Mouse (Mus musculus) heart, embryonic 12.5 days (tissue): ENCODE results near the gene Prickle1. TPM values are rescaled to one million over a fixed set of nuclear protein-coding genes. Genes with fewer than 3 reads are reported as not detected.

Experiments used
- ATAC-seq: fragments of 200-750 bp; cut with Nextera tagmentation; 2 replicates; pipeline ENCODE4 v1.8.0; 2017; ENCODE audit warnings: moderate TSS enrichment, moderate library complexity; ENCODE audit not compliant: insufficient number of reproducible peaks, low FRiP score
- H3K27ac ChIP-seq: fragments of 300-500 bp; sonication (generic); 2 replicates; pipeline ENCODE4 v1.5.1; 2016; ENCODE audit warnings: mild to moderate bottlenecking, moderate library complexity; ENCODE audit not compliant: poor library complexity, severe bottlenecking
- H3K27me3 ChIP-seq: fragments of 300-500 bp; sonication (generic); replicated peaks from 2 replicates; pipeline ENCODE4 v1.6.1; 2016; ENCODE audit warnings: mild to moderate bottlenecking, moderate library complexity
- H3K36me3 ChIP-seq: fragments of 300-500 bp; sonication (generic); 2 replicates; pipeline ENCODE4 v1.6.1; 2016; ENCODE audit warnings: mild to moderate bottlenecking, moderate library complexity
- H3K4me1 ChIP-seq: fragments of 300-500 bp; sonication (generic); replicated peaks from 2 replicates; pipeline ENCODE4 v1.6.1; 2016; ENCODE audit warnings: mild to moderate bottlenecking
- H3K4me2 ChIP-seq: fragments of 300-500 bp; sonication (generic); 2 replicates; pipeline ENCODE4 v1.6.1; 2016; ENCODE audit warnings: mild to moderate bottlenecking, moderate library complexity
- H3K4me3 ChIP-seq: fragments of 300-500 bp; sonication (generic); 2 replicates; pipeline ENCODE4 v1.5.1; 2016; ENCODE audit warnings: mild to moderate bottlenecking
- H3K9ac ChIP-seq: fragments of 300-500 bp; sonication (generic); 2 replicates; pipeline ENCODE4 v1.6.1; 2016; ENCODE audit warnings: mild to moderate bottlenecking, moderate library complexity
- H3K9me3 ChIP-seq: fragments of 300-500 bp; sonication (generic); replicated peaks from 2 replicates; pipeline ENCODE4 v1.6.1; 2016; ENCODE audit warnings: mild to moderate bottlenecking, moderate library complexity
- WGBS: fragments of 180-500 bp; shearing (Covaris S2); methylation state at CpG from one replicate; pipeline ENCODE4 v1.1.7; 2016; 5-methylcytosine and 5-hydroxymethylcytosine counted together
- polyA plus RNA-seq: library from polyadenylated mRNA; unstranded; fragments of >200 nt; fragmentation: Nextera tagmentation; extraction: Ambion mirVana; gene quantifications from 2 replicates; pipeline ENCODE4 v1.2.1, GENCODE M21; 2016

Prickle1 gene
- polyA plus RNA-seq, 1 experiment from 2014 or later = 42.2 TPM

DNA sequence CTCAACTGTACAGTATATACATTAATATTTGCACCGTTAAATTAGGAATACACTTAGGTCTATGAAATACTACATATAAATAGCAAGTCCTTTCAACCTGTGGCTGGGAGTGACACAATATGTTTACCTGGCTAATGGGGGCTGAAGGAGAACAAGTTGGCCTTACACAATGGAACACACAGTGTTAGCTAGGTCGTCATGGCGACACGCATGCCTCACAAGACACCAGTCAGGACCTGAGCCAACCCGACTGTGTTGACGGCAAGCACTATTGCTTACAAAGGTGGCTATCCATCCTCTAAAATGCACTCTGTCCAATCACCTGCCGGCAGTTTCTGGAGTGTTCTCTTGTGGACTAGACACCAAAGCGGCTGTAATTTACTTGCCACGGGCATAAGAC is 95.8 kb downstream of the Prickle1 start:
- H3K4me3 ChIP-seq = no peak overlapping the region
- no peak overlapping the region for H3K9ac ChIP-seq
- ATAC-seq = no peak
- H3K4me2 ChIP-seq = no peak overlapping the region
- WGBS = 83% methylated on average over 9 of the region's 9 CpGs
- H3K9me3 ChIP-seq = no peaks in the 10 kb centered on the region
- peaks cover 76% of the 10 kb centered on the region for H3K36me3 ChIP-seq
- no peak overlapping the region for H3K27ac ChIP-seq
- H3K4me1 ChIP-seq = no peaks in the 10 kb centered on the region
- H3K27me3 ChIP-seq = no peaks in the 10 kb centered on the region

GRCm38 (mm10) chr15:93494700-93495099 is 101.0 kb downstream of the Prickle1 start:
- ATAC-seq = no peak
- no peak overlapping the region for H3K4me3 ChIP-seq
- no peaks in the 10 kb centered on the region for H3K4me1 ChIP-seq
- 71% methylated on average over 7 of the region's 7 CpGs for WGBS
- H3K27ac ChIP-seq = no peak overlapping the region
- no peaks in the 10 kb centered on the region for H3K9me3 ChIP-seq
- H3K9ac ChIP-seq = no peak overlapping the region
- no peaks in the 10 kb centered on the region for H3K27me3 ChIP-seq
- no peak overlapping the region for H3K4me2 ChIP-seq
- H3K36me3 ChIP-seq = peaks cover 32% of the 10 kb centered on the region

DNA sequence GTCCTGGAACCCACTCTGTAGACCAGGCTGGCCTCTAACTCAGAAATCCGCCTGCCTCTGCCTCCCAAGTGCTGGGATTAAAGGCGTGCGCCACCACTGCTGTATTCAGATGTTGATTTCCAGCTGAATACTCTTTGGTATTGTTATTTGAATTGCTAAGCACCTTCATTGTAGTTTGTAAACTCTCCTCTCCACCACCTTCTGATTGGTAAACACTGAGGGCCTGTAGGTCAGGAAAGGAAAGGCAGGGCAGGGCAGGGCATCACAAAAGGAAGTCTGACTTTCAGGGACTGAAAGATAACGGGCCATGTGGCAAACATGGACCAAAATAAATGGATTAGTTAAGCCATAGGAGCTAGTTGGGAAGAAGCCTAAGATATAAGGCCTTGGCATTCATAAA is 106.1 kb downstream of the Prickle1 start:
- 0 out of 2 replicates have a peak, but pooled peaks cover 5% of the 10 kb centered on the region for H3K4me1 ChIP-seq
- no peak overlapping the region for H3K27ac ChIP-seq
- H3K9ac ChIP-seq = no peak overlapping the region
- no peak overlapping the region for H3K4me2 ChIP-seq
- ATAC-seq = no peak
- WGBS = 83% methylated on average over 4 of the region's 4 CpGs
- no peak overlapping the region for H3K4me3 ChIP-seq
- peaks cover 19% of the 10 kb centered on the region for H3K36me3 ChIP-seq
- H3K9me3 ChIP-seq = no peaks in the 10 kb centered on the region; the same call in 1 of the 2 replicates
- no peaks in the 10 kb centered on the region for H3K27me3 ChIP-seq

GRCm38 (mm10) chr15:93486066-93486465 is 109.6 kb downstream of the Prickle1 start:
- Histone ChIP-seq H3K4me2 (no peak overlapping the region), H3K4me3 (no peak overlapping the region), H3K4me1 (0 out of 2 replicates have a peak, but pooled peaks cover 9% of the 10 kb centered on the region), H3K9me3 (no peaks in the 10 kb centered on the region; the same call in 1 of the 2 replicates), H3K27ac (no peak overlapping the region), H3K36me3 (peaks cover 19% of the 10 kb centered on the region), H3K27me3 (no peaks in the 10 kb centered on the region), H3K9ac (no peak overlapping the region)
- 83% methylated on average over 7 of the region's 7 CpGs for WGBS
- no peak for ATAC-seq

DNA sequence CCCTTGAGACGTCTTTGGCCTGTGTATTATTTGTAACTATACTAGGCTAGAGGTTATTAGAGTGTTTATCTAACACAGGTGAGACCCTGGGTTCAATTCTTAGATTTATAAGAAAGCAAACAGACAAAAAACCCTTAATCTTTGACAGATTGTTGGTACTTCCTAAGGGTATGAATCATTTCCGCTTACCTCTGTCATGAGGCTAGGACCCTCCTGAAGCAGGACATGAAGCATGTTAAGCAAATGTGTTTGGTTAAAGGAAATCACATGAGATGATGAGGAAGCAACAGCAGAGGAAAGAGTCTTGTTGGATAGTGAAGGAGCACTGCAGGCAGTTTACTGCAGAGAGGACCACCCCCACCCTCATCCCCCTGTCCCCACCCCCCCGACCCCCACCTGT is 110.4 kb downstream of the Prickle1 start:
- 72% methylated on average over 3 of the region's 3 CpGs for WGBS
- H3K9ac ChIP-seq = no peak overlapping the region
- H3K4me2 ChIP-seq = no peak overlapping the region
- ATAC-seq = no peak
- H3K27me3 ChIP-seq = no peaks in the 10 kb centered on the region
- H3K27ac ChIP-seq = no peak overlapping the region
- H3K36me3 ChIP-seq = peaks cover 12% of the 10 kb centered on the region
- H3K4me1 ChIP-seq = 0 out of 2 replicates have a peak, but pooled peaks cover 9% of the 10 kb centered on the region
- no peak overlapping the region for H3K4me3 ChIP-seq
- no peaks in the 10 kb centered on the region; the same call in 1 of the 2 replicates for H3K9me3 ChIP-seq

- Histone ChIP-seq H3K27ac (no peak overlapping the region), H3K9me3 (no peaks in the 10 kb centered on the region; the same call in 1 of the 2 replicates), H3K4me3 (no peak overlapping the region), H3K4me2 (no peak overlapping the region), H3K9ac (no peak overlapping the region), H3K36me3 (peaks cover 7% of the 10 kb centered on the region), H3K4me1 (0 out of 2 replicates have a peak, but pooled peaks cover 9% of the 10 kb centered on the region), H3K27me3 (no peaks in the 10 kb centered on the region)
- ATAC-seq = no peak
- WGBS = 81% methylated on average over 7 of the region's 7 CpGs
Measured at GRCm38 (mm10) chr15:93484261-93484710, 111.4 kb downstream of the Prickle1 start.

- H3K4me1 ChIP-seq = peaks cover 12% of the 10 kb centered on the region; the same call in 1 of the 2 replicates
- no peak overlapping the region for H3K4me2 ChIP-seq
- H3K9ac ChIP-seq = no peak overlapping the region
- WGBS = 85% methylated on average over 10 of the region's 10 CpGs
- H3K4me3 ChIP-seq = no peak overlapping the region
- H3K27me3 ChIP-seq = no peaks in the 10 kb centered on the region
- no peaks in the 10 kb centered on the region for H3K9me3 ChIP-seq
- ATAC-seq = no peak
- H3K36me3 ChIP-seq = no peaks in the 10 kb centered on the region
- H3K27ac ChIP-seq = no peak overlapping the region
Measured at GRCm38 (mm10) chr15:93481112-93481511, 114.6 kb downstream of the Prickle1 start.

GRCm38 (mm10) chr15:93479445-93479844 is 116.2 kb downstream of the Prickle1 start:
- H3K4me2 ChIP-seq = no peak overlapping the region
- H3K9ac ChIP-seq = no peak overlapping the region
- no peak for ATAC-seq
- no peak overlapping the region for H3K27ac ChIP-seq
- no peaks in the 10 kb centered on the region for H3K9me3 ChIP-seq
- peaks cover 12% of the 10 kb centered on the region for H3K4me1 ChIP-seq
- no peaks in the 10 kb centered on the region for H3K27me3 ChIP-seq
- no peak overlapping the region for H3K4me3 ChIP-seq
- H3K36me3 ChIP-seq = no peaks in the 10 kb centered on the region
- 74% methylated on average over 4 of the region's 4 CpGs for WGBS

DNA sequence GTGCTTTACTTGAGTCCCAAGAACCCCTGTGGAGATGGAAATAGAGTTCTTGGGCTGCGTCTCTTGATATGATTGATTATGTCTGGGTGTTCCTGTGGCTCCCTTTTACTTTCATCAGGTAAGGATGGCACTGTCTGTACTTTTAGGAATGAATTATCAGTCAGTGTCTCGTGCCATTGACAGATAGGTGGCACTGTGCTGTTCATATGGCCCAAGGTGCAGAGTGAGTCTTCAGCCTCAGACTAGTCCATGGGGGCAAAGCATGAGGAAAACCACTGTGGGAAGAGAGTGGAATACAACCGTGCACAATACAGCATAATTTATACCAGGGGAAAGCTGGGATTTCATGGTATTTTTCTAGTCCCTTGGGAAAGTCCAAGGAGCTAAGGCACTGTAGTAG is 117.0 kb downstream of the Prickle1 start:
- WGBS = 85% methylated on average over 3 of the region's 3 CpGs
- H3K4me2 ChIP-seq = no peak overlapping the region
- peaks cover 18% of the 10 kb centered on the region for H3K4me1 ChIP-seq
- no peaks in the 10 kb centered on the region for H3K9me3 ChIP-seq
- no peaks in the 10 kb centered on the region for H3K36me3 ChIP-seq
- no peak overlapping the region for H3K27ac ChIP-seq
- no peak overlapping the region for H3K4me3 ChIP-seq
- no peak for ATAC-seq
- no peaks in the 10 kb centered on the region for H3K27me3 ChIP-seq
- H3K9ac ChIP-seq = no peak overlapping the region

DNA sequence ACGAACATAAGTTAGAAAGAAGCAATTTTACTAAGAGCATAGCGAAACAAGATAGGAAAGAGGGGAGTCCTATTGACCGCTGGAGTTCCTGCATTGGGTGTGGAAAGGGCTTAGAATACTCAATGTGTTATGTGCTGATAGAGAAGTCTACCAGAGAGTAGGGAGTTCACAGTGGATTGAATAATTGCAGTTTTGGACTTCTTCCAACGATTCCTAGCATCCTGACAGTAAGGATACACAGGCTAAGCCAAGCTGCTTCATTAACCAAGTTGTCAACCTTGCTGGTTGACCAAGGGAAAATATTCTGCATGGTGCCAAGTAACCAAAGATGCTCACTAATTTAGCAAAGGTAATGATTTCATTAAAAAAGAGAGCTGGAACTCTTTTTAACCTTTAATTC is 118.0 kb downstream of the Prickle1 start:
- peaks cover 23% of the 10 kb centered on the region for H3K4me1 ChIP-seq
- no peak overlapping the region for H3K4me2 ChIP-seq
- no peaks in the 10 kb centered on the region for H3K27me3 ChIP-seq
- 65% methylated on average over 4 of the region's 4 CpGs for WGBS
- no peak overlapping the region for H3K27ac ChIP-seq
- H3K4me3 ChIP-seq = no peak overlapping the region
- H3K9ac ChIP-seq = no peak overlapping the region
- no peak for ATAC-seq
- H3K36me3 ChIP-seq = no peaks in the 10 kb centered on the region
- no peaks in the 10 kb centered on the region for H3K9me3 ChIP-seq

DNA sequence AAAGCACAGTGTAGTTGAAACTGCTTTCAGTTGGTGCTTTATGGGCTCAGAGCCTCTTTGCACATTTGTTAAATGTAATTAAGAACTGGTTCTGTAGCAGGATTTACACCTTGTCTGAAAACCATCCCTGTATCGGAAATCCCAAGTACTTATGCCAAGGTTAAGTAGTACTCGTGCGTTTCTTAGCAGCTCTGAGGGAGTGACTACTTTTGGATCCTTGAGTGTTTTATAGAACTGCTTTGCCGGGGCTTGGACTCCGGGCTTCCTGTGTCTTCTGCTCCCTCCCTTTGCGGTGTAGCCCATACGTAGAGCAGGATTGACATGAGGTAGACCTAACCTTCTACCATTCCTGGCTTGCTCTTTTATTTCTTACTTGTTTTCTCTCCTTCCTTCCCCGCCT is 120.0 kb downstream of the Prickle1 start:
- H3K36me3 ChIP-seq = no peaks in the 10 kb centered on the region
- peaks cover 30% of the 10 kb centered on the region for H3K4me1 ChIP-seq
- 79% methylated on average over 8 of the region's 8 CpGs for WGBS
- no peaks in the 10 kb centered on the region for H3K9me3 ChIP-seq
- no peak overlapping the region for H3K27ac ChIP-seq
- H3K4me3 ChIP-seq = no peak overlapping the region
- ATAC-seq = no peak
- H3K27me3 ChIP-seq = no peaks in the 10 kb centered on the region
- no peak overlapping the region for H3K9ac ChIP-seq
- no peak overlapping the region for H3K4me2 ChIP-seq

DNA sequence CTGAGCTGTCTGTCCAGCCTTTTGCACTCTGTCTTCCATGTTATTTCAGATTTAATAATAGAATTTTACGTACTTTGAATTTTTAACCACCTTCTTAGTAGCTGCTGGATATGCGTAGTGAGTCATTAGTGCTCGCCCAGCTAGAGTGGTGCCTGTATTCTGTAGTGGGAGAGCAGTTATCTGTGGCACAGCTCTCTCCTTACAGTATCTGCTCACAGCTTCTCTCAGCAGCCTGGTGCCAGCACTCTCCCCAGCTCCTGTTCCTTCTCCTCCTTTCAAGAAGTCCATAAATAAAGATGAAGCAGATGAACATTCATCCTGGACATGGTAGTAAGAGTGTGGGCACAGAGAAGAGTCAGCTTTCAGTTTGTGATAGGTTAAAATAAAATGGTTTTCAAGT is 121.4 kb downstream of the Prickle1 start:
- Histone ChIP-seq H3K27me3 (no peaks in the 10 kb centered on the region), H3K9ac (no peak overlapping the region), H3K27ac (no peak overlapping the region), H3K4me2 (no peak overlapping the region), H3K36me3 (no peaks in the 10 kb centered on the region), H3K4me1 (peaks cover 30% of the 10 kb centered on the region), H3K4me3 (no peak overlapping the region), H3K9me3 (no peaks in the 10 kb centered on the region)
- 47% methylated on average over 3 of the region's 3 CpGs for whole genome bisulfite sequencing
- no peak for ATAC-seq
